Mouse (Mus musculus) bone marrow, adult 2 months (tissue): Measurements from ENCODE around the gene Tsen34. TPM values are rescaled to one million over a fixed set of nuclear protein-coding genes. Genes with fewer than 3 reads are reported as not detected.

Source experiments
- H3K27ac ChIP-seq: fragments of 200-500 bp; 2 replicates; pipeline ENCODE4 v1.5.1; 2012; ENCODE audit warnings: low read depth, mild to moderate bottlenecking, control low read depth, inconsistent platforms, low read length; ENCODE audit not compliant: control insufficient read depth, poor library complexity, insufficient read depth
- H3K4me1 ChIP-seq: fragments of 200-500 bp; 2 replicates; pipeline ENCODE4 v1.6.1; 2011; ENCODE audit warnings: low read length; ENCODE audit not compliant: control insufficient read depth, insufficient read depth
- H3K4me3 ChIP-seq: fragments of 200-500 bp; replicated peaks from 2 replicates; pipeline ENCODE3; 2011; ENCODE audit warnings: mild to moderate bottlenecking, low read depth, low read length, control low read depth; ENCODE audit not compliant: control insufficient read depth
- CTCF ChIP-seq: fragments of 200-500 bp; IDR thresholded peaks from 2 replicates; pipeline ENCODE4 v1.5.1; 2011; ENCODE audit warnings: low read length, control low read depth; ENCODE audit not compliant: control insufficient read depth, insufficient read depth
- POLR2A ChIP-seq: fragments of 200-500 bp; IDR thresholded peaks from 2 replicates; pipeline ENCODE4 v1.6.1; 2011; ENCODE audit warnings: low read depth, mild to moderate bottlenecking, control low read depth, low read length, borderline replicate concordance; ENCODE audit not compliant: control insufficient read depth
- WGBS: fragments of 180-500 bp; shearing (Covaris S2); methylation state at CpG from one replicate; pipeline ENCODE4 v1.1.7; 2018; 5-methylcytosine and 5-hydroxymethylcytosine counted together
- polyA plus RNA-seq: library from polyadenylated mRNA; stranded (reverse); fragments of >200 nt; gene quantifications from 2 replicates; pipeline ENCODE4 v1.2.4, GENCODE M21; 2011; ENCODE audit warnings: low replicate concordance; ENCODE audit not compliant: missing spikeins, insufficient read depth, insufficient read length

The Tsen34 gene
- polyA plus RNA-seq, 1 experiment: 25.8 TPM

DNA sequence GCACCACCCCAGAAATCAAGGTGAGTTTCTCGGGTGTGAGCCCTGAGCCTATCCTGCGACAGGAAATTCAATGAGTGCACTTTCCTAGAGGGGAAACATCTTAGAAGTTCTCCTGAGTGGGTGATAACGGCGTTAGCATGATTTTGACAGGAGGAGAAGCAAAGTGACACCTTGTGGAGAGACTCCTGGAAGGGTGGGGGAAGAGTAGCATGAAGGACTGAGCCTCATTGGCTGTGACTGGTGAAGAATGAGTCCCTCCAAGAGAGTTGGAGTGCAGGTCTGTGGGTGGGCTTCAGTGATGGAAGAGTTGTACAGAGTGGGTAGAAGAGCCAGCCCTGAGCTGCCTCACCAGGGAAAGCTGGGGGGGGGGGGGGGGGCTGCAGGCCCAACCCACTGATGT lies 35.7 kb upstream of the Tsen34 start:
- no peak overlapping the region for H3K4me3 ChIP-seq
- H3K4me1 ChIP-seq: no peaks in the 10 kb centered on the region; the same call in 1 of the 2 replicates
- WGBS: 92% methylated on average over 4 of the region's 4 CpGs
- H3K27ac ChIP-seq: no peak overlapping the region
- no peak for TF ChIP-seq POLR2A
- TF ChIP-seq CTCF: no peak

DNA sequence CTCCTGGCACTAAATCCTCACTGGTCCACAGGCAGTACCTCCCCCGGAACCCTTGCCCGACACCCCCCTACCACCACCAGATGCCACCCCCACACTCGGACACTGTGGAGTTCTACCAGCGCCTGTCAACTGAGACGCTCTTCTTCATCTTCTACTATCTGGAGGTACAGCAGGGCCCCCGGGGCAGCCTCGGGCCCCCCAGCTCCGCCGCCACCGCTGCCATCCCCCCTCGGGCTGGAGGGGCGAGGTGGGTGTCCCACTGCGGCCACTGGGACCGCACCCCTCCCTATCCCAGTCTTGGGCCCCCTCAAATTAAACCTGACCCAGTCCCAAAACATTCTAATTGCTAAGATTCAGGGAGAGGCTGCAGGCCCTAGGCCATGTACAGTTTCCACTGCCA lies 34.1 kb upstream of the Tsen34 start:
- WGBS: 91% methylated on average over 14 of the region's 14 CpGs
- Histone ChIP-seq H3K4me3 (no peak overlapping the region), H3K27ac (no peak overlapping the region), H3K4me1 (no peaks in the 10 kb centered on the region; the same call in 1 of the 2 replicates)
- TF ChIP-seq POLR2A (no peak), CTCF (no peak)

DNA sequence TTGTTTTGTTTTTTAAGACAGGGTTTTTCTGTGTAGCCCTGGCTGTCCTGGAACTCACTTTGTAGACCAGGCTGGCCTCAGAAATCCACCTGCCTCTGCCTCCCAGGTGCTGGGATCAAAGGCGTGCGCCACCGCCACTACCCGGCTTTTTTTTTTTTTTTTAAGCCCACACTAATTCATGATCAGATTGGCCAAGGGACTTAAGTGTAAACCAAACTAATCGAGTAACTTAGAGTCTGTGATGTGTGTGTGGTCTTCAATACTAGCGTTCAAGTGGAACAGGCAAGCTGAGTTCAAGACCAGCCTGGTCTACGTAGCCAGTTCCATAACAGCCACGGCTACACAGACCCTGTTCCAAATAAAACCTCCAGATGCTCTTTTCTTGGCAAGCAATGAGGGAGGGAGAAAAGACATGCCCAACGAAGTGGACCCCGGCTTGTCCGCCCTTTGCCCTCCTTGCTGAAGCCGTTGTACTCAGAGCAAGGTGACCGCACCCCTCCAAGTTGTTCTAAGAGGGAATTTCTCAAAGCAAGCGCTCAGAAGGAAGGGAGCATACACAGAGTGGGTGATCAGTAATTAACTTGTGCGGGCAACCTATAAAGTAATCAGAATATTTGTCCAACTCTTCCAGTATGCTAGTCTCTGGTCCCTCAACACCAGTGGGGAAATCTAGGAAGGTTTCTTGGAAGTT lies 28.0 kb upstream of the Tsen34 start:
- TF ChIP-seq CTCF: no peak
- no peak for TF ChIP-seq POLR2A
- Histone ChIP-seq H3K27ac (peak overlapping the region; percentile 80), H3K4me3 (peak overlapping the region; percentile 86), H3K4me1 (peaks cover 3% of the 10 kb centered on the region; the same call in 1 of the 2 replicates)
- WGBS: 26% methylated on average over 15 of the region's 15 CpGs

DNA sequence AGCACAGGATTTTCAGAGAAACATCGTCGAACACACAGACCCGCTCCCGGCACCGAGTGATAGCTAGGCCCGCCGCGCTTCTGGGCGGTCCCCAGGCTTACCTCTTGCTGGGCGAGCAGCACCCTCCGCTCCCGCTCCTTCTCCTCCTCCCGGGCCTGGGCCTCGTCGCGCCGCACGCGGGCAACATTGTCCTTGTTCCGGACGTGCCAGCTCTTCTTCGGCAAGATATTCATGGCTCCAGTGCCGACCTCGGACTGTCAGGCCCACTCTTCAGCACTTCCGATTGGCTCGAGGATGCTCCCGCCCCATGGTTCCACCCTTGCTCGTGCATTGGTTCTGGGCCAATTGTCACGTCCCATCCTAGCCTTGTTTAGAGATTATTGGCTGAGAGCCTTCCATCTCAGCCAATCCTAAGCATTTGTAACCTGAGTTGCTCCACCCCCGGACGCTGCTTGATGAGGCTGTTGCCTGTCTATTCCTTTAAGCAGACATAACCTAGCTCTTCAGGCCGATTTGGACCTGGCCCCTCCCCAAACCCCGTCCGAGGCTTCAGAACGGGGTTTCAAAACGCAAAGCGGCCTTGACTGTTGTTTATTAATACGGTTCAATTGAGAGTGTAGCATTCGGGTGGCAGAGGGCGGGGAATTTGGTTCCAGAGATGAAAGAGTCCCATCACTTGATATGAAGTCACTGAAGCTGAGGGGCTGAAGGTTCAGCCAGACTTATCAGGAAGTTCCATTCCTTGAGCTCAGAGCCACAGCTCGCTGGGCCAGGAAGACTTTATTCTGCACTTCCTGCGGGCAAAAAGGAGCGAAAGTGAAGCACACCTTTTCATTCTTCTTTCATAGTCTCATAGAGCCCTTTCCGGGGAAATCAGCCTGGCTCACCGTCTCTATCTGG lies 27.2 kb upstream of the Tsen34 start, which contains the start of gene Leng1:
TSS of gene Leng1 (minus strand) at position 626 of the 900 bp plus-strand sequence.
- peak within 1 kb of the TSS; percentile 86 for H3K4me3 ChIP-seq
- H3K27ac ChIP-seq: peak within 1 kb of the TSS; percentile 80
- 2% methylated on average over 45 of the region's 45 CpGs for WGBS
- TF ChIP-seq POLR2A: peak; percentile 84
- TF ChIP-seq CTCF: no peak
- peaks cover 3% of the 10 kb centered on the region; the same call in 1 of the 2 replicates for H3K4me1 ChIP-seq

DNA sequence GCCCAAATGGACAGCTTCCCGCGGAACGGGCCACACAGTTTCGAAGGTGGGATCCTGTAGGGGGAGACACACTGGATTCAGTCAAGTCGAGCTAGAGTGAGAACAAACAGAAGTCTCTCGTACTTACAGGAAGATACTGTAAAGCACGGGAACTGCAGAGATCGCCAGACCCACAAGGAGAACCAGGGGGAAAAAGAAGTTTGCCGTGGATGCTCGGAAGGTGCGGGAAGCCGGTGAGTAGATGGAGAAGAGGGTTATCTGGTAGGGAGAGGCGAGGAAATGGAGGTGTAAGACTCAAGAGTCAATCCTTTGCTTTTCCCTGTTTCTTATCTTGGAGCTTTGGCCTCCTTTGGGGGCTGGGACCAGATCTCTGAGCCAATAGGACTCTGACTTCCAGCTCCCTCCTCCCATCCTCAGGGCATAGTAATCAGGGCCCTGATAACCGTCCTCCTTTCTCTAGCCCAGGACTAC lies 25.7 kb upstream of the Tsen34 start:
- H3K27ac ChIP-seq: no peak overlapping the region
- 36% methylated on average over 14 of the region's 14 CpGs for WGBS

DNA sequence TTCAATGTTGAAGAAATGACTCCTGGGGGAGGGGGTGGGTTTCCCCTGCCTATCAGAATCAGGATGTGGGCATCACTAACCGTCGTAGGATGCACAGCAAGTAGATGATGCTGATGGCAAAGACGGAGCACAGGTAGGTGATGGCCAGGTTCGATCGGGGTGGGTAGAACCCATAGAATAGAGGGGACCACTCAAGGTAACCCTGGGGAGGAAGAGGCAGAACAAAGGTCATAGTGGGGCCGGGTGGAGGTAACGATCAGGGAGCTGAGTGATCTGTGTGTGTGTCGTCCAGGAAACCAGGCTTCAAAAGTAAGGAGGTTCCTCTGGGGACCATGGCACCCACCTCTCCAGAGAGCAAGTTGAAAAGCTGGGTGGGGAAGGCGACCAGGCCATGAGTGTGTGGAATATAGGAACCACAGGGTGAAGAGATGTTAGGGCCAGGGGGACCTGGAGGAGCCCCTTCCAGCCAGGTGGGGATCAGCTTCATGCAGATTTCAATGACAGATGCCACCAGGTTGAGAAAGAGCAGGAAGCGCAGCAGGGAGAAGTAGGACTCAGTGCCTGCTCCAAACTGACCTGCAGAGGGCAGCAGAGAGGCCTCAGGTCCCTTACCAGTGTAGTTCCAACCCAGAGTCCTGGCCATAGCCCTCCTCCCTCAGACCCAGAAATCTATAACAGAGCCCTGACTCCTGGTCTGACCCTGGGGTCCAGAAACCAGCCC lies 18.0 kb upstream of the Tsen34 start:
- WGBS: 60% methylated on average over 10 of the region's 10 CpGs
- TF ChIP-seq POLR2A: no peak
- TF ChIP-seq CTCF: peak; percentile 98
- no peaks in the 10 kb centered on the region; the same call in 1 of the 2 replicates for H3K4me1 ChIP-seq

More for the DNA sequence above, 25.7 kb upstream of the Tsen34 start:
- Histone ChIP-seq H3K4me3 (no peak overlapping the region), H3K4me1 (peaks cover 3% of the 10 kb centered on the region; the same call in 1 of the 2 replicates)
- TF ChIP-seq CTCF: no peak
- TF ChIP-seq POLR2A: no peak

DNA sequence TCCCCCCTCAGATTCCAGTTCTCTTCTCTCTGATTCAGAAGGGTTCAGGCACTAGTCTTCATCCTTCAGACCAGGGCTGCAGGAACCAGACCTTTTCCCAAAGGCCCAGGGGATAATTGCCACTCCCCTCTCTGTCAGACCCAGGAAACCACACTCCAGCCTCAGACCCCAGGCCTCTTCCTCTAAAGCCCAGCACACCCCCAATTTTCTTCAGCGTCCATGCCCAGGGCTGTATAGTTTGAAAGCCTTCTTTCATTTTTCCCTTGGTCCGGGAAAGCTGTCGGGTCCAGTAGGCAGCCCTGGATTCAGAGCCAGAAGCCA lies 17.5 kb upstream of the Tsen34 start:
- 67% methylated on average over 3 of the region's 3 CpGs for WGBS
- no peak for TF ChIP-seq CTCF
- TF ChIP-seq POLR2A: no peak

More for the DNA sequence above, 18.0 kb upstream of the Tsen34 start:
- H3K27ac ChIP-seq: no peak overlapping the region
- no peak overlapping the region for H3K4me3 ChIP-seq

More for the DNA sequence above, 17.5 kb upstream of the Tsen34 start:
- H3K4me3 ChIP-seq: no peak overlapping the region
- no peak overlapping the region for H3K27ac ChIP-seq
- H3K4me1 ChIP-seq: no peaks in the 10 kb centered on the region; the same call in 1 of the 2 replicates
